Mouse (Mus musculus) hindbrain, postnatal 0 days (tissue): ENCODE data around the gene Glo1. TPM values are rescaled to one million over a fixed set of nuclear protein-coding genes. Genes with fewer than 3 reads are reported as not detected.

Experiments
- ATAC-seq: fragments of 200-750 bp; cut with Nextera tagmentation; 2 replicates; pipeline ENCODE4 v1.8.0; 2017; ENCODE audit warnings: mild to moderate bottlenecking, moderate TSS enrichment, moderate library complexity
- DNase-seq: peaks from one replicate; pipeline ENCODE4 v3.0.0-alpha.2; 2015; ENCODE audit warnings: low spot score
- H3K27ac ChIP-seq: fragments of 300-500 bp; sonication (generic); 2 replicates; pipeline ENCODE4 v1.5.1; 2014; ENCODE audit warnings: mild to moderate bottlenecking
- H3K27me3 ChIP-seq: fragments of 300-500 bp; sonication (generic); 2 replicates; pipeline ENCODE4 v1.6.1; 2014; ENCODE audit warnings: low read length, mixed read lengths; ENCODE audit not compliant: insufficient read depth
- H3K36me3 ChIP-seq: fragments of 300-500 bp; sonication (generic); 2 replicates; pipeline ENCODE4 v1.6.1; 2014; ENCODE audit warnings: low read length, mixed read lengths; ENCODE audit not compliant: insufficient read depth
- H3K4me1 ChIP-seq: fragments of 300-500 bp; sonication (generic); 2 replicates; pipeline ENCODE4 v1.6.1; 2014; ENCODE audit warnings: antibody characterized with exemption, low read length, mixed read lengths; ENCODE audit not compliant: insufficient read depth
- H3K4me2 ChIP-seq: fragments of 300-500 bp; sonication (generic); 2 replicates; pipeline ENCODE4 v1.6.1; 2014; ENCODE audit warnings: low read depth, mild to moderate bottlenecking, low read length, moderate library complexity, mixed read lengths
- H3K4me3 ChIP-seq: fragments of 300-500 bp; sonication (generic); 2 replicates; pipeline ENCODE4 v1.5.1; 2014; ENCODE audit warnings: low read length
- H3K9ac ChIP-seq: fragments of 300-500 bp; sonication (generic); replicated peaks from 2 replicates; pipeline ENCODE4 v1.6.1; 2014; ENCODE audit warnings: mild to moderate bottlenecking, low read length, moderate library complexity, mixed read lengths
- H3K9me3 ChIP-seq: fragments of 300-500 bp; sonication (generic); 2 replicates; pipeline ENCODE4 v1.6.1; 2016; ENCODE audit warnings: low read length, mixed read lengths
- CTCF ChIP-seq: IDR thresholded peaks from 2 replicates; pipeline ENCODE4 v1.5.1; 2016; ENCODE audit warnings: antibody characterized with exemption, control low read depth, low read depth
- WGBS: fragments of 180-500 bp; shearing (Covaris S2); extraction: QIAGEN DNeasy Blood & Tissue Kit; methylation state at CpG from one replicate; pipeline ENCODE4 v1.1.7; 2014; 5-methylcytosine and 5-hydroxymethylcytosine counted together
- polyA plus RNA-seq: library from polyadenylated mRNA; unstranded; fragments of >200 nt; fragmentation: Nextera tagmentation; extraction: Ambion mirVana; gene quantifications from 2 replicates; pipeline ENCODE4 v1.2.1, GENCODE M21; 2015
- total RNA-seq: library from RNA; depleted of rRNA; stranded (reverse); fragments of >200 nt; gene quantifications from 2 replicates; pipeline ENCODE4 v1.2.3, GENCODE M21; 2014

Glo1 gene
- total and polyA plus RNA-seq, 2 experiments from 2014 or later: 165 to 212 TPM

DNA sequence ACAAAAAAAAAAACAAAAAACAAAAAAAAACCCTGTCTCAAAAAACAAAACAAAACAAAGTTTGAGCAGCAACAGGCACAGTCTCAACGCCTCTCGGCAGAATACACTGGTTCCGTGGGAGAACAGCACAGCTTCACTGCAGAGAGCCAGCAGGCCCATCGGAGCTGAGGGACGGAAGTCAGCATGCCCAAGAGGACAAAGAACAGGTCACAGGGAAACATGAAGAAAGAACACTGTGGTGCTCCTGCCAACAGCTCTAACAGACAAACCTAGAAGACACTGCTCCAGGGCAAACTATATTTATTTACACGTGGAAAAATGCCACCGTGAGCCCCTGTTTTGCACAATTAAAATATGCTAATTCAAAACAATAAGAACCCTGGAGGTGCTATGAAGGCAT is 61.7 kb downstream of the Glo1 start:
- no peaks in the 10 kb centered on the region for H3K9me3 ChIP-seq
- H3K36me3 ChIP-seq: no peaks in the 10 kb centered on the region
- H3K27ac ChIP-seq: no peak overlapping the region
- TF ChIP-seq CTCF: no peak
- DNase-seq (no peak), ATAC-seq (no peak)
- H3K4me1 ChIP-seq: no peaks in the 10 kb centered on the region
- H3K4me2 ChIP-seq: no peak overlapping the region
- 69% methylated on average over 7 of the region's 7 CpGs for WGBS
- H3K9ac ChIP-seq: no peak overlapping the region
- H3K4me3 ChIP-seq: no peak overlapping the region
- H3K27me3 ChIP-seq: no peaks in the 10 kb centered on the region

DNA sequence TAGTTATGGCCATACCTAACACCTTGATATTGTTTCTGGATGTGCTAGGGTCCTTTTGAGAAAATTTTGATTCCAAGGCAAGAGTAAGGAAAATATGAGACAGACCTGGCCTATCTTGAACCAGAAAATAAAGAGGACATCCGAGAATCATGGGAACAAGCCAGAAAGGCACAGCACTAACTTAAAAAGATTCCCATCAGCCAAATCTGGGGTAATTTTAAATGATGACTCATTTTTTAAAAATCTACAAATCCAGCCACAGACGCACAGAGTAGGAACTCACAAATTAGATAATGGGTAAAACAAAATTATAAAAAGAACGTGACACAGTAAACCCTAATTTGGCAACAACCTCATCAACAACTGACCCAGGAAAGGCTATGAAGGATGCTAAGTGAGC is 62.3 kb downstream of the Glo1 start:
- Histone ChIP-seq H3K36me3 (no peaks in the 10 kb centered on the region), H3K4me1 (no peaks in the 10 kb centered on the region), H3K27ac (no peak overlapping the region), H3K9me3 (no peaks in the 10 kb centered on the region), H3K4me3 (no peak overlapping the region), H3K9ac (no peak overlapping the region), H3K4me2 (no peak overlapping the region), H3K27me3 (no peaks in the 10 kb centered on the region)
- no peak for TF ChIP-seq CTCF
- WGBS: 94% methylated on average over 3 of the region's 3 CpGs
- DNase-seq (no peak), ATAC-seq (no peak)

DNA sequence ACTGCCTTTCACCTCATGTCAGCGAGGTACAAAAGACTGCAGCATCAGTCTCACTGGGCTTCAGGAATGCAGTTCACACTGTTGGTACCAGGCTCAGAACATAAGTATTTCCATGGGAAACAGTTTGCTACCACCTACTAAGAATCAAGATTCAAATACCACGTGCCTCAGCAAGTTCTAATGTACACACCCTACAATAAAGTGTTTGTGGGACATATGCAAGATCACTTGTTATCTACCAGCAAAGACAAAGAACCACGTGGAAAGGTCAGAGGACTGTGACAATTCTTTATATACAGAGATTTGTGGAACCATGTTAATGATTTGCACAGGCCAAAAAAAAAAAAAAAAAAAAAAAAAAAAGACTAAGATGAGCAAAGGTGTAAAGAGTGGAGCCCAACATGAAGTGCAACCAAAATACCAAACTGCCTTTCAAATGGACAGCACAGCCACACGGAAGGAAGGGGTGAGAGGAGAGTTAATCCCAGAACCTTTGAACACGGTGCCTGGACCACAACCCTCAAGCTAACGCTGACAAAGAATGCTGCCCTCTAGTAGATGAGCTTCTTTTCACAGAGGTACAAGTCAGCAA is 63.1 kb downstream of the Glo1 start:
- H3K9me3 ChIP-seq: no peaks in the 10 kb centered on the region
- 78% methylated on average over 6 of the region's 6 CpGs for WGBS
- no peaks in the 10 kb centered on the region for H3K36me3 ChIP-seq
- H3K4me2 ChIP-seq: no peak overlapping the region
- ATAC-seq (no peak), DNase-seq (no peak)
- H3K9ac ChIP-seq: no peak overlapping the region
- no peak for TF ChIP-seq CTCF
- H3K27ac ChIP-seq: no peak overlapping the region
- H3K4me3 ChIP-seq: no peak overlapping the region
- H3K27me3 ChIP-seq: no peaks in the 10 kb centered on the region
- no peaks in the 10 kb centered on the region for H3K4me1 ChIP-seq

DNA sequence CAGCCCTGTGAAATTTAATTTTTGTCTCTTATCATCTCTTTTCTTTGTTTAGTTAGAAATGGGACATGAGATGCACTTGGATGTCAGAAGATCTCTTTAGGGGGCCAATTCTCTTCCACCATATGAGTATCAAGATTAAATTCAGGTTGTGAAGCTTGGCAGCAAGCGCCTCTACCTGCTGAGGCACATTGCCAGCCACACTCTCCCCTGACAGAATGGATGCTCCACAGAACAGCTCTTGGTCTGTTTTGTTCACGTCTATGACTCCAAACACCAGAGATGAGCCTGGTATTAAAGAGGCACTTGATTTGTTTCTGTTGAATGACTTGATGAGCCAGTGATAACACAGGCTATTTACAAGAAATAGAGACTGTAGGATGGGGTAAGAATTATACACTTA is 63.9 kb downstream of the Glo1 start:
- no peak overlapping the region for H3K27ac ChIP-seq
- no peaks in the 10 kb centered on the region for H3K4me1 ChIP-seq
- no peaks in the 10 kb centered on the region for H3K9me3 ChIP-seq
- no peak overlapping the region for H3K4me2 ChIP-seq
- no peaks in the 10 kb centered on the region for H3K27me3 ChIP-seq
- DNase-seq: no peak
- WGBS: 76% methylated on average over 2 of the region's 2 CpGs
- TF ChIP-seq CTCF: no peak
- no peak for ATAC-seq
- no peak overlapping the region for H3K9ac ChIP-seq
- no peaks in the 10 kb centered on the region for H3K36me3 ChIP-seq
- H3K4me3 ChIP-seq: no peak overlapping the region

DNA sequence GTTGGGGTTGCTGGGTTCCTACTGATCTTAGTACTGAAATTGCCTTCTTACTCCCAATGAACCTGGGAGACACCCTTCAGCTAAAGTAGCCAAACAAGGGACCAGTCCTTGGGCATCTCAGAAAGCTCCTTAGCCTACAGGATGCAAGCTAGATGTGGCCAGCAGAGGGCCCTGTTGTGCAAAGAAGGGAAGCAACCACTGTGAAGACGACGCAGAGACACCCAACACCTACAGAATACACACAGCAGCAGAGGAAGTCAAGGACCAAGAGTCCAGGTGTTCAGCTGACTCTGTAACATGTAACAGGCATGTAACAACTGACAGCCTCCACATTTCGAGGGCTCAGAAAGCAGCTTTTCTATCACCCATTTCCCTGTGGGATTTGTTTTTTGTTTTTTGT is 67.1 kb downstream of the Glo1 start:
- Histone ChIP-seq H3K36me3 (no peaks in the 10 kb centered on the region), H3K9me3 (no peaks in the 10 kb centered on the region), H3K4me1 (no peaks in the 10 kb centered on the region), H3K4me3 (no peak overlapping the region), H3K4me2 (no peak overlapping the region), H3K9ac (no peak overlapping the region), H3K27ac (no peak overlapping the region), H3K27me3 (no peaks in the 10 kb centered on the region)
- peak; percentile 66 for TF ChIP-seq CTCF
- DNase-seq: peak; percentile 41
- WGBS: 58% methylated on average over 3 of the region's 3 CpGs
- no peak for ATAC-seq

DNA sequence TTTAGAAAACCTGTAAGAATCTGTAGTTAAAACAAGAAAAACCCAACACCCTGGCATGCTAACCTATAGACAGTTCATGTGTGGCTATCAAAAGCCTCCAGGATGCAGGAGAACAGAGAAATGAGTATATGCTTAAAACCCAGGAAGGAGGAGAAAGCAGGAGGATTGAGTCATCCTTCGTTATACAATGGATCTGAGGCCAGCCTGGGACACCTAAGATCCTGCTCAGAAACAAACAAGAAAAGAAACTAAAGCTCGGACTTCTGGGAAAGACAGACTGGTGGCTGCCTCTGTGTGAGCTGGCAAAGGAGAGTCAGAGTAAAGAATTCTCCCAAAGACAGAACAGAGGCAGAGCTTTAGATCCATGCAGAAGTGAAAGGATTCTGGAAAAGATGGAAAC is 68.0 kb downstream of the Glo1 start:
- DNase-seq: no peak
- Histone ChIP-seq H3K27ac (no peak overlapping the region), H3K9ac (no peak overlapping the region), H3K4me3 (no peak overlapping the region), H3K27me3 (no peaks in the 10 kb centered on the region), H3K4me2 (no peak overlapping the region), H3K36me3 (no peaks in the 10 kb centered on the region), H3K4me1 (no peaks in the 10 kb centered on the region), H3K9me3 (no peaks in the 10 kb centered on the region)
- no peak for TF ChIP-seq CTCF
- no peak for ATAC-seq
- WGBS: 83% methylated on average over 2 of the region's 2 CpGs

DNA sequence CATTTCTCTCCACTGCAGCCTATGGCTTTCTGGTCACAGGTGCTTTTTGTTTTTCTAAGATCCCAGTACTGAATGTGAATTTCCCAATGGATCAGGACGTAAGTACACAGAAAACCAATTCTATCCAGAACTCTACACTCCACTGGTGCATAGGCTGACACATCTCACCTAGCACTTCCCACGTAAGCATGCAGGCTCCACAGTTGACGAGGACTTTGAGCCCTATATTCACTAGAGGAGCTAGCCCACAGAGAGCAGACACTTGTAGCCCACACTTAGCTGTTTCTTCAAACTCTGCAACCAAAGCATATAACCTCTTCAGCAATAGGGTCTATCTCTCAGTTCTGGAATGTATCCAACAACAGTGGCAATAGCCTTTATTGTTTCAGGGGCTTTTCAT is 70.2 kb downstream of the Glo1 start:
- TF ChIP-seq CTCF: no peak
- no peaks in the 10 kb centered on the region for H3K36me3 ChIP-seq
- no peak overlapping the region for H3K4me2 ChIP-seq
- no peaks in the 10 kb centered on the region for H3K9me3 ChIP-seq
- H3K27ac ChIP-seq: no peak overlapping the region
- ATAC-seq (no peak), DNase-seq (no peak)
- 89% methylated on average over 3 of the region's 3 CpGs for WGBS
- no peak overlapping the region for H3K9ac ChIP-seq
- no peaks in the 10 kb centered on the region for H3K4me1 ChIP-seq
- no peak overlapping the region for H3K4me3 ChIP-seq
- no peaks in the 10 kb centered on the region for H3K27me3 ChIP-seq
